Mouse (Mus musculus) frontal cortex, postnatal 25 days (tissue): ENCODE data around the gene Myo1g.

Source experiments
- DNase-seq, 2 experiments: peaks; one replicate each; pipeline ENCODE4 v3.0.0; 2022; ENCODE audit warnings: low spot score in 2 of 2

Myo1g gene

GRCm38 (mm10) chr11:6488041-6488684 is 32.6 kb downstream of the Myo1g start:
- DNase-seq, result no peak

DNA sequence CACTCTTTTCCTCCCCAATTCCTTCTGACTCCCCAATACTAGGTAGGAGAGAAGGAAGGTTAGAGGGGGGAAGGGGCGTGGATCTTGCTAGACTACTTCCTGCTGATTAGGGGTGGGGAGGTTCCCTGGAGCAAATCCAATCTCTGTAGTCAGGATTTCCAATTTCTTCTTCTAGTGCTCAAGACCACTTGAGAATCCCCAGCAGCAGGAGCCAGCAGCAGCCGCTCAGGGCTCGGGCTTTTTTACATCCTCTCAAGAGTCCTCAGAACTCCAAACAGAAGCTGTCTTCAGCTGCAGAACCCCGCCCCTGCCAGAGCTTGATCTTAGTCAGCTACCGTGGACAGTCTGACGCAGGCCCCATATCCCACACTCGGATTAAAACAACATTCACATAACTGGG is 33.3 kb downstream of the Myo1g start:
- DNase-seq, result no peak

DNA sequence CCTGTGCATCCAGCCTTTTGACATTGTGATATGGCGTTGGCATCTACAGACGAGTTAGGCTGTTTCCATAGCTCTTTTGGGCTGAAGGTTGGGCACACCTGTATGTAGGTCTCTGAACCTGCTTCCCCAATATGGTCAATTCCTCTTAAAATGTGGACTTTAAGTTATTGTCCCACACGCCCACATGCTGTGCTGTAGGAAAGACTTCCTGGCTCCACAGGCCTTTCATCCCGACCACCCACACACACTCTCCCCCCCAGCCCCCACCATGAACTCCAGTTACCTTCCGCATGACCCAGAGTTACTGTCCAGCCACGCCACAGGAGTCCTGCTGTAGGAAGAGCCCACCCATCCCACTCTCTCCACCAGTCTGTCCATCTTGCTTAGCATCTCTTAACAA is 33.8 kb downstream of the Myo1g start:
- no peak for DNase-seq

DNA sequence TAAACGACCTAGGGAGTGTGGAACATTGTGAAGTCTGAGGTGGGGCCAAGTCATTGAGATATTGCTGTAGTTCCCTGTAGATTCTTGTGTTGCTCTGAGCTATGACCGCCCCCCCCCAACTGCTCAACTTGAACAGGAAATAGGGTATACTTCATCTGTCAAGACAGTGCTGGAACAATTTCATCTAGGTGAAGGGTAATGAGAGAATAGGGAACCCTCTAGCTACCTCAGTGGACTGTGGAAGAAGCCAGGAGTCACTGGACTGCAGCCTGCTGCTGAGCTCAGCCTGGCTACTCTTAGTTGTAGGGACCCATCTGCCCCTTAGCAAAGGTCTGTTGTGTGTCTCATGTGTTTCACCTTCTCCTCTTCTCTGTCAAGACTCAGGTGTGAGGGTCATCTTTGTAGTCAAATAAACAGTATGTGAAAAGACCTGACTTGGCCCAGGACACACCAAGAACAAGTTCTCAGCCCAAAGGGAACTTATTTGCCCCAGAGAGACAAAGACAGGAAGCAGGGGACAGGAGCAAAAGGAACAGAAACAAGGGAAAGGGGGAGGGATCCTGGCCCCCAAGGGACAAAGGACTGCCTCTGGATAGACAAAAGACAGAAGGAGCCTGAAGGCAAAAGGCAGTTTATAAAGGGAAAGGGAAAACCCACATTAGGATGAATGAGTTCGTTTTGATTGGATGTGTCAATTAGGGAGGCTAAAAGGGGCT is 36.4 kb downstream of the Myo1g start:
- no peak for DNase-seq

DNA sequence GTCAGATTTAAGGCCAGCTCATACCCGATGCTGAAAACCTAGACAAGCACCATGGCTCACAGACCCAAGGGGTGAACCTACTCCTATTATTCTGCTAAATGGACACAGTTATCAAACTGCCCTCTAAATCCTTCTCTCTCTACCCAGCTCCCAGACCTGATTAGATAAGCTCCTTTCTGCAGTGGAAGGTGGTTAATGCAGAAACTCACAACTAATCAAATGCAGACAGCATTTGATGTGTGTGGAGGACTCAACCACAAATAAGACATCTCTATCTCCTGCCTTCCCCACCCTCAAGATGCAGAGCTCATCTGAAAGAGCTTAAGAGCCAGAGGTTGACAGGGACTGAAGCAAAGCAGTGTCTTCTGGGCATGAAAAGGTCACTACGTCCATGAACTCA is 37.7 kb downstream of the Myo1g start:
- no peak for DNase-seq

GRCm38 (mm10) chr11:6481669-6482185 is 39.0 kb downstream of the Myo1g start:
- no peak for DNase-seq

GRCm38 (mm10) chr11:6480681-6481405 is 39.9 kb downstream of the Myo1g start:
- no peak for DNase-seq

DNA sequence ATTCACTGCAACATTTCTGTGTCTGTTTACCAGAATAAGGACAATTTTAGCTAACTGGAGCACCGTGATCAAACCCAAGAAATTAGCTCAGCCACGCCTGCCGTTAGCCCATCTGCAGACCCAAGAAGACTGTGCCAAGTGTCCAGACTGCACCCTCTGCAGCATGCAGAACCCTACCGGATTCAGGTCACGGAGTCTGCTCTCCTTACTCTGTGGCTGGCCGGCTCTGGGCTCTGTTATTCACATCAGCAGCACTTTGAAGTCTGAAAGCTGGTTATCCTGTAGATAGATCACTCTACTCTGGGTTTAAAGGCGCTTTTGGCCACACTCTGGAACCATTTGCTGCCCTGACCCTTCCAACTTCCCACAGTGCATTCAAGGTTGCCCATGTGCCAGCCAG is 40.6 kb downstream of the Myo1g start:
- no peak for DNase-seq

DNA sequence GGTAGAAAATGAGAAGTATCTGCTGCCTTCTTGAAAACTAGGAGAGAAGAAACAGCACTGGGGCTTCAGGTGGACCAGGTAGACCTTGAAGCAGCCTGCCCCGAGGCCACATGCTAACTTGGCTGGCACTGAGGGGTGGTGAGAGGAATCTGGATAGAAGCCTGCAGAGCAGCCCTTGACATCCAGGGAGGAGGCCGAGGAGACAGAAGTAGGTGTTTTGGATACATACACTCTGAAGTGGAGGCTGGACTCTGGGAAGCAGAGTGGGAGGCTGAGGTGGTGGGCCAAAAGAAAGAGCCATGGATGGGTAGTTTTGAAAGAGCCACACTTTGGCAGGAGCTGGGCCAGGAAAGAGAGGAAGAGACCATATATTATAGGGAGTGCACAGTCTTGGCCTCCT is 41.5 kb downstream of the Myo1g start:
- no peak for DNase-seq

- no peak for DNase-seq
Observed at GRCm38 (mm10) chr11:6477350-6477749, 43.4 kb downstream of the Myo1g start.

GRCm38 (mm10) chr11:6476876-6477275 is 43.9 kb downstream of the Myo1g start:
- DNase-seq, result no peak

GRCm38 (mm10) chr11:6475867-6476484 is 44.8 kb downstream of the Myo1g start, which contains the start of gene Purb:
Gene Purb (minus strand): TSS chr11:6475917.
- DNase-seq, result peak; percentile 81 to 87

DNA sequence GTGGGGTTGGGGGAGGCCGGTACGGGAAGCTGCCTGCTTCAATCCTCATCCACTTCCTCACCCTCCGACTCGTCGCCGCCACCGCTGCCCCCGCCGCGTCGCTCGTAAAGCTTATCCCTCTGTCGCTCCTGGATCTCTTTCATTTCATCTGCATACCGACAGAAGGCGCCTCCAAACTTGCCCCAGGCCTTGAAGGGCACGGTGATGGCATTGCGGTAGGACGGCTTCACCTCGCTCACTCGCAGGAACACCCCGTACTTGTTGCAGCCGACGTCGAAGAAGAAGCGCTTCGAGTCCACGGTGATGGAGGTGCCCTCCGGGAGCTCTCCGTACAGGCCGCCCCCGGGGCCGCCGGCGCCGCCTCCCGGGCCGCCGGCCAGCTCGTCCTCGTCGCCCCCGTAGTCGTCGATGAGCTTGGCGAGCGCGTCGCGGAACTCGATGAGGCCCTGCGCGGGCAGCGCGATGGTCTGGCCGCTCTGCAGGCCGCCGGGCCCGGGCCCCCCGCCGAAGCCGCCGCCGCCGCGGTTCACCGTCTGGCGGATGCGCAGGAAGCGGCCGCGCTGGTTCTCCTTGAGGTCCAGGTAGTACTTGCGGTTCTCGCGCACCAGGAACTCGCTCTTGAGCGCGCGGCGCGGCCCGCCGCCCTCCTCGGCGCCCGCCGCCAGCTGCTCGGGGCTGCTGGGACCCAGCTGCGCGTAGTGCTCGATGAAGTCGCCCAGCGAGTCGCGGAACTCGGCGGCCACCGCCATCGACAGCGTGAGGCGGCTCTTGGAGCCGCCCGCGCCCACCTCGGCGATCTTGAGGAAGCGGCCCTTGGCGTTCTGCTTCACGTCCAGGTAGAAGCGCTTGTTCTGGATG is 45.7 kb downstream of the Myo1g start:
- DNase-seq, result peak; percentile 29 to 38

- DNase-seq, result no peak
Observed at GRCm38 (mm10) chr11:6474381-6474780, 46.4 kb downstream of the Myo1g start.

GRCm38 (mm10) chr11:6472076-6472475 is 48.7 kb downstream of the Myo1g start:
- DNase-seq, result no peak

DNA sequence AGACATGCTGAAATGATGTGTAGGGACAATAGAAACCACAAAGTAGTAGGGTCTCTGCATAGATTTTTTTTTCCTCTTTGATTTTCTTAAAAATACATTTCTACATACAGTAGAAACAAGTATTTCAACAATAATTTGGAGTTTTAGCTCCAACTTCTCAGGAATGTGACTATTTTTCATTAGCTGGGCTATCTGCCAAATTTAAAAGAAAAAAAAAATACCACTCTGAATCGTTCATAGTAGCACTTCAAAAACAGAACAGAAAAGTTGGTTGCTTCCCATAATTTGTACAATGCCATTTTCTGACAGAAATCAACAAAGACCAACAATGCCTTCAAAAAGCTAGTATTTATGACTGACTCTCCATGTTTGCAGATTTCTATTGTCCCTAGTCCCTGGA is 49.3 kb downstream of the Myo1g start:
- DNase-seq, result no peak

DNA sequence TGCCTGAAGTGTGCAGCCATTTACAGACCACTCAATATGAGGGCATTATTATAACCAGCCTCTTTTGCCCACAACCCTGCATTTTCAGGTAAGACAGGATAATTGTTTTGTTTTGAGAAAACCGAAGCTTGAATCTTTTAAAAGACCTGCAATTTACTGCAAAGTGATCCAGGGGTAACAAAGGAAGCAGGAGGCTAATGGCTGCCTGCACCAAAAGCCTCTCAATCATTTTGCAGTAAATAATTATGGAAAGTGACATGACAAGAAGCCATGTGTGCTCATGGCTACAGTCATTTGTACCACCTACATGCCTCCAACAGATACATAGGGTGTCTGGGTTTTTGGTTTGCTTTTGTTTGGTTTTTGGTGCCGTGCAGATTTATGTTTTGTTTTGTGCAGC is 49.7 kb downstream of the Myo1g start:
- DNase-seq, result no peak

DNA sequence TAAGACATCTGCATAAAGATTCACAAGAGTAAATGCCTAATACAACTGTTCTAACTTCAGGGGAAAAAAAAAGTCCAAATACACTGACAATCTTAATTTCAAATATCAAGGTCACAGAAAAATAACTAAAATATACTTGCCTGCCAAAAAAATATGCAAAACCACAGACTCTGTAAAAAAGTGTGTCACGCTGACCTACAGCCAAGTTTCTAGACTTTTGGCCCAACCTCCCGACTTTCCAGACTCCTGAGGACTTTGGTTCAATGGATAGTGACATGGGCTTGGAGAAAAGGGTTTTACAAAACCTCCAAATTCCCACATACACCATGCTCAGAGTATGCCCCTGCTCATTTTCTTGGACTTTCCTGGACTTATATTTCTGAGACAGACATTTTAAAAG is 52.2 kb downstream of the Myo1g start:
- no peak for DNase-seq

DNA sequence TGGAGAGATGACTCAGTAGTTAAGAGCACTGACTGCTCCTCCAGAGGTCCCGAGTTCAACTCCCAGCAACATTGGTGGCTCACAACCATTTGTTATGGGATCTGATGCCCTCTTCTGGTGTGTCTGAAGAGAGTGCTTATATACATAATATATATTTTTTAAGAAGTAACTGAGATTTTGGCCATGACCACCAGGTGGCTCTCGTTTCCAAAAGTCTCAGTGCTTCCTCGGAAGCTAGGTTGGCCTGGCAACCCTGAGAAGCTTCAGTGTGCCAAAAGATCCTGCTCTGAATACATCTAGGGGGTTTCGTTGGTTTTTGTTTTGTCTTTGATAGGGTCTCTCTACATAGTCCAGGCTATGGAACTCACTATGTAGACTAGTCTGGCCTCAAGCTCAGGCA is 55.6 kb downstream of the Myo1g start:
- DNase-seq, result peak; percentile 37 to 50

DNA sequence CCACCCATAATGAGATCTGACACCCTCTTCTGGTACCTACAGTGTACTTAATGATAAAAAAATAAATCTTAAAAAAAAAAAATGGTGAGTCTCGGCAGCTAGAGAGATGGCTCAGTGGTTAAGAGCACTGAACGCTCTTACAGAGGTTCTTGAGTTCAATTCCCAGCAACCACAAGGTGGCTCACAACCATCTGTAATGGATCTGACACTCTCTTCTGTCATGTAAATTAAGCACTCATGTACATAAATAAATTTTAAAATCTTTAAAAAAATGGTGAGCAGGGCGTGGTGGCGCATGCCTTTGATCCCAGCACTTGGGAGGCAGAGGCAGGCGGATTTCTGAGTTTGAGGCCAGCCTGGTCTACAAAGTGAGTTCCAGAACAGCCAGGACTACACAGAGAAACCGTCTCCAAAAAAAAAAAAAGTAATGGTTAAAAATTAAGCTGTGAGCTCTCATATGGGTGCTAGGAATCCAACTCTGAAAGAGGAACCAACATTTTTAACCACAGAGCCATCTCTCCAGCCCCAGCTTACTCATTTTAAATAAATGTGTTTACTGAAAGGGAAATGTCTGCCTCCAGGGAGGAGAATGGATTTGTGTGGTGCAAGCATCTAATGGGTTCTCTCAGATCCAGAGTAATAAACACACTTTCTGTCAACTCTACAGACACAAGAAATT is 57.5 kb downstream of the Myo1g start:
- DNase-seq, result no peak
